Comparison of ENCODE assay signal across 9 mouse cellular contexts in the genomic region with DNA sequence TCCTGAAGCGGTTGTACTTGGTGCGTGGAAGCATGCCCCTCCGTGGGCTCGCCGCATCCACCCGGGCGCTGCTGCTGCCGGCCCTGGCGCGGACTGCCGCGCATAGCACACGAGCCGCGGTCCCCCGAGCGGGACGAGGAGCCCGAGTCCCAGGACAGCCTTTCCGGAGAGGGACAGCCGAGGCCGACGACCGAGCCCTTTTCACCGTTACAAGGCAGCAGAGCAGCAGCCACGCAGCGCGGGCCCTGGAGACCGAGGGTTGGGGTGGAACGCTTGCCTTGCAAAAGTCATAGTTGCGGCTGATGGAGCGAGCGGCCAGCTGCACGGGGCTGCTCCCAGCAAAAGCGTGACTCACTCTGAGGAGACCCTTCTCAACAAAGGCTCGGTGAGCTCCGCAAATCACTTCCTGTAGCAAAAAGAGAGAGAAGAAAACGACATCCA. TPM values are rescaled to one million over a fixed set of nuclear protein-coding genes. Genes with fewer than 3 reads are reported as not detected.
DNase-seq lines count a peak whose midpoint lies in the region; ATAC-seq and TF ChIP-seq lines count a peak whose summit lies in the region.
"Had no signal": no experiment of that assay in that cellular context is flagged by ENCODE, and none has a peak within 500 bp of the region (broad histone marks: within the 10 kb centered on the region; RNA-seq: fewer than 3 reads in every experiment).

No protein-coding gene starts in this region.

- peak overlapping the region; percentile 26 for H3K4me3 ChIP-seq in kidney, adult 2 months (ENCODE audit: insufficient read depth, low read depth, low read length)
- peak overlapping the region; percentile 55 for H3K4me3 ChIP-seq in embryonic facial prominence, embryonic 14.5 days (ENCODE audit: low read depth, low read length)
- H3K4me3 ChIP-seq in hindbrain, embryonic 12.5 days, result peak overlapping the region; percentile 61

- no peak overlapping the region for H3K27ac ChIP-seq in kidney, adult 2 months (ENCODE audit: insufficient read depth, low read depth, low read length)
- no peak overlapping the region for H3K27ac ChIP-seq in embryonic facial prominence, embryonic 14.5 days (replicated peaks; ENCODE audit: low read depth, low read length)
- no peak overlapping the region for H3K27ac ChIP-seq in hindbrain, embryonic 12.5 days

- no peaks in the 10 kb centered on the region for H3K36me3 ChIP-seq in kidney, adult 2 months (ENCODE audit: control insufficient read depth, insufficient read depth, low read length)
- no peaks in the 10 kb centered on the region for H3K36me3 ChIP-seq in embryonic facial prominence, embryonic 14.5 days (ENCODE audit: control insufficient read depth, insufficient read depth, low read length)
- H3K36me3 ChIP-seq in hindbrain, embryonic 12.5 days, result no peaks in the 10 kb centered on the region

- TF ChIP-seq CTCF in kidney, adult 2 months (conservative IDR thresholded peaks at IDR 0.05; ENCODE audit: insufficient read depth, insufficient read length, low read depth, low read length), result no peak

- H3K4me2 ChIP-seq in embryonic facial prominence, embryonic 14.5 days (ENCODE audit: low read depth, low read length), result peak overlapping the region; percentile 97
- peak overlapping the region; percentile 92 for H3K4me2 ChIP-seq in hindbrain, embryonic 12.5 days (replicated peaks)

- 1% methylated on average over 38 of the region's 38 CpGs for WGBS in kidney, adult 2 months
- WGBS in embryonic facial prominence, embryonic 14.5 days, result 0% methylated on average over 33 of the region's 38 CpGs
- under 1% methylated on average over 38 of the region's 38 CpGs for WGBS in hindbrain, embryonic 12.5 days

- H3K4me1 ChIP-seq in kidney, adult 2 months (ENCODE audit: control insufficient read depth, insufficient read depth, low read length), result no peaks in the 10 kb centered on the region
- peaks cover 29% of the 10 kb centered on the region for H3K4me1 ChIP-seq in embryonic facial prominence, embryonic 14.5 days (ENCODE audit: control insufficient read depth, insufficient read depth, low read length)
- peaks cover 38% of the 10 kb centered on the region for H3K4me1 ChIP-seq in hindbrain, embryonic 12.5 days

- ATAC-seq in embryonic facial prominence, embryonic 14.5 days (ENCODE audit: low read depth), result no peak; the same call in 1 of the 2 replicates
- no peak for ATAC-seq in hindbrain, embryonic 12.5 days (ENCODE audit: low FRiP score)
- ATAC-seq: Patski had no signal

- DNase-seq in kidney, adult 2 months, result no peak
- DNase-seq in kidney, adult 11 months, result no peak
- peak; percentile 55 for DNase-seq in adrenal gland, postnatal 10 days
- peak; percentile 45 for DNase-seq in embryonic facial prominence, embryonic 14.5 days (ENCODE audit: low spot score)
- peak; percentile 8 for DNase-seq in liver
- DNase-seq in right cerebral cortex, postnatal 10 days (ENCODE audit: low spot score in 2 of 2), result peak; percentile 50 to 54
- no peak for DNase-seq in c-Kit-positive CD71-positive TER-119-positive erythroid progenitor cells, embryonic 14.5 days (ENCODE audit: low spot score)

- no peaks in the 10 kb centered on the region for H3K9me3 ChIP-seq in embryonic facial prominence, embryonic 14.5 days (ENCODE audit: control insufficient read depth, low read length)
- H3K9me3 ChIP-seq in hindbrain, embryonic 12.5 days (replicated peaks), result no peaks in the 10 kb centered on the region

- H3K9ac ChIP-seq in embryonic facial prominence, embryonic 14.5 days (ENCODE audit: low read depth, low read length), result peak overlapping the region; percentile 66
- peak overlapping the region; percentile 75 for H3K9ac ChIP-seq in hindbrain, embryonic 12.5 days

- no peak for TF ChIP-seq POLR2A in kidney, adult 2 months (IDR thresholded peaks at IDR 0.05; ENCODE audit: low read depth, low read length)

- H3K27me3 ChIP-seq in kidney, adult 2 months (replicated peaks; ENCODE audit: control insufficient read depth, insufficient read depth, low read length), result peaks cover 6% of the 10 kb centered on the region; the same call in 1 of the 2 replicates
- peaks cover 60% of the 10 kb centered on the region for H3K27me3 ChIP-seq in embryonic facial prominence, embryonic 14.5 days (replicated peaks; ENCODE audit: control insufficient read depth, insufficient read depth, low read length)
- H3K27me3 ChIP-seq in hindbrain, embryonic 12.5 days, result peaks cover 56% of the 10 kb centered on the region

RNA-seq across cellular contexts. Expression of a gene that starts 1.8 kb away (rescaled TPM):
- polyA plus RNA-seq in kidney, adult 2 months (2012; rRNA removed), result 0.77 and 1.1 TPM in 2 replicates
- 1 to 10 TPM; 1.4 to 4.5 TPM for total RNA-seq in adrenal gland, postnatal 10 days (2021)
- 1.3 and 1.5 TPM in 2 replicates for polyA plus RNA-seq in embryonic facial prominence, embryonic 14.5 days (2014; fragmentation: Nextera tagmentation; extraction: Ambion mirVana)
- 5.1 and 7.0 TPM in 2 replicates for polyA plus RNA-seq in hindbrain, embryonic 12.5 days (2016; fragmentation: Nextera tagmentation; extraction: Ambion mirVana)

Comparison
In these comparisons a context has a peak if more than half of its experiments do, and no peak if none do; other contexts are left out.
1. DNase-seq: peak in adrenal gland, postnatal 10 days (single experiment), embryonic facial prominence, embryonic 14.5 days (single experiment), liver (single experiment) and right cerebral cortex, postnatal 10 days (2 of 2); none in kidney, adult 2 months (single experiment), kidney, adult 11 months (single experiment) and c-Kit-positive CD71-positive TER-119-positive erythroid progenitor cells, embryonic 14.5 days (single experiment).
2. Peak in every context shown above with its lines, with median percentiles within 50 percentile points of each other: H3K4me3 ChIP-seq.